Mouse (Mus musculus): ENCODE measurements around the gene Klk1b21. TPM values are rescaled to one million over a fixed set of nuclear protein-coding genes. Genes with fewer than 3 reads are reported as not detected.

The Klk1b21 gene
- polyA plus RNA-seq (2017; shearing (Covaris generic)), result not detected

DNA sequence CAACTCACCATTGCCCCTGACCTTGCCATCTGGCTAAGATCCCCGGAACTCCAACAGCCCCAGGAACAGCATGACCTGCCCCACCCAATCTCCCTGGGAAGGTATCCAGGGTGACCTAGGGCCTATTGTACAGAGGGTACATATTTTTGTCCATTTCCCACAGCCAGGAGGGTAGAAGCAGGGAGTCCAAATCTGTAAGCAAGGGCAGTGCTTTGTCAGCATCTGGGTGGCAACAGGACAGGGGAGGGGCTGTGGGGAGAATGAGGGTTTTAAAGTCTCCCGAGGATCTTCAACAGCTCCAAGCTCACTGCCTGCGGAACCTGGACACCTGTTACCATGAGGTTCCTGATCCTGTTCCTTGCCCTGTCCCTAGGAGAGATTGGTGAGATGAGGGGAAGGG lies at the start of gene Klk1b21:
Gene Klk1b21, plus strand, starts transcription at position 301 of the 400 bp plus-strand sequence.

DNA sequence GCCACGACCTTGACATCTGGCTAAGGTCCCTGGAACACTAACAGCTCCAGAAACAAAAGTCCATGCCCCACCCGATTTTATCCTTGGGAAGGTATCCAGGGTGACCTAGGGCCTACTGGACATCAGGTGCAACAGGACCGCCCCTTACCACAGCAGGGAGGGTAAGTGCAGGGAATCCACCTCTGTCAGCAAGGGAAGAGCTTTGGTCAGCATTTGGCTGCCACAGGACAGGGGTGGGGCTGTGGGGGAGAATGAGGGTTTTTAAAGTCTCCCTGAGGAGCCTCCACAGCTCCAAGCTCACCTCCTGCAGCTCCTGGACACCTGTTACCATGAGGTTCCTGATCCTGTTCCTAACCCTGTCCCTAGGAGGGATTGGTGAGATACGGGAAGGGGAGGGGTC lies 10.2 kb downstream of the Klk1b21 start, which contains the start of gene Klk1b22:
Gene Klk1b22, plus strand, starts transcription at position 301 of the 400 bp plus-strand sequence.

DNA sequence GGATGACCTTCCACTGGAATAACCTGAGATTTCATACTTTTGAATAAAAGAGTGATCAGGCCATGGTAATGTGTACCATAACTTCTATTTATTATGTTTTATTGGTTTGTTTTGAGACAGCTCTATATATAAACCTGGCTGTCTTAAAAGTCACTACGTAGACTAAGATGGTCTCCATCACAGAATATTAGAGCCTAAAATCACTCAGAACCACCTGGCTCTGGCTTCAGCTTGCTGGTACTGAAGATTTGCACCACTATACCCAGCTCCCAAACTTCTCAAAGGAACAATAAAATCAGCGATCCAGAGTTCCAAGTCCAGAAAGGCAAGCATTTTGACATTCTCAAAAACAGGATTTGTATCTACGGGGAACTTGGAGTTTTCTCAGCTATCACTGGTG lies 34.3 kb downstream of the Klk1b21 start, which contains the start of gene Klk1b16:
Gene Klk1b16, plus strand, starts transcription at position 301 of the 400 bp plus-strand sequence.

Other genes starting within 250 kb of the Klk1b21 start
- not detected for gene Klk4, start 221.2 kb upstream of the Klk1b21 start, polyA plus RNA-seq (2017; shearing (Covaris generic))
- not detected for gene Klk15, start 168.6 kb upstream of the Klk1b21 start, polyA plus RNA-seq (2017; shearing (Covaris generic))
- 0.90 TPM for gene Klk1b8, start 151.7 kb upstream of the Klk1b21 start, polyA plus RNA-seq (2017; shearing (Covaris generic))
- not detected for gene Klk1b1, start 135.6 kb upstream of the Klk1b21 start, polyA plus RNA-seq (2017; shearing (Covaris generic))
- gene Klk1b9, start 126.3 kb upstream of the Klk1b21 start, polyA plus RNA-seq (2017; shearing (Covaris generic)), result not detected
- not detected for gene Klk1b11, start 106.5 kb upstream of the Klk1b21 start, polyA plus RNA-seq (2017; shearing (Covaris generic))
- not detected for gene Klk1b26, start 90.2 kb upstream of the Klk1b21 start, polyA plus RNA-seq (2017; shearing (Covaris generic))
- not detected for gene Klk1b27, start 50.0 kb upstream of the Klk1b21 start, polyA plus RNA-seq (2017; shearing (Covaris generic))
- gene Klk1b22, start 10.3 kb downstream of the Klk1b21 start, polyA plus RNA-seq (2017; shearing (Covaris generic)), result not detected
- gene Klk1b16, start 34.4 kb downstream of the Klk1b21 start, polyA plus RNA-seq (2017; shearing (Covaris generic)), result not detected
- gene Klk1b24, start 85.9 kb downstream of the Klk1b21 start, polyA plus RNA-seq (2017; shearing (Covaris generic)), result not detected
- not detected for gene Klk1b3, start 95.9 kb downstream of the Klk1b21 start, polyA plus RNA-seq (2017; shearing (Covaris generic))
- not detected for gene Klk1b4, start 105.1 kb downstream of the Klk1b21 start, polyA plus RNA-seq (2017; shearing (Covaris generic))
- not detected for gene Klk1b5, start 113.6 kb downstream of the Klk1b21 start, polyA plus RNA-seq (2017; shearing (Covaris generic))
- gene Klk1, start 123.0 kb downstream of the Klk1b21 start, polyA plus RNA-seq (2017; shearing (Covaris generic)), result not detected
- not detected for gene Gm36864, start 133.8 kb downstream of the Klk1b21 start, polyA plus RNA-seq (2017; shearing (Covaris generic))
- 0.62 TPM for gene 1700028J19Rik, start 144.4 kb downstream of the Klk1b21 start, polyA plus RNA-seq (2017; shearing (Covaris generic))
- gene 2410002F23Rik, start 144.4 kb downstream of the Klk1b21 start, polyA plus RNA-seq (2017; shearing (Covaris generic)), result 218 TPM
- gene Acp4, start 155.1 kb downstream of the Klk1b21 start, polyA plus RNA-seq (2017; shearing (Covaris generic)), result not detected
- gene Gm15517, start 159.1 kb downstream of the Klk1b21 start, polyA plus RNA-seq (2017; shearing (Covaris generic)), result not detected
- 0.29 TPM for gene Clec11a, start 204.6 kb downstream of the Klk1b21 start, polyA plus RNA-seq (2017; shearing (Covaris generic))
- gene Shank1, start 207.9 kb downstream of the Klk1b21 start, polyA plus RNA-seq (2017; shearing (Covaris generic)), result 0.13 TPM

Data from effector memory CD4-positive, alpha-beta T cell, adult 7 months (primary cell).